Mouse (Mus musculus) MN1 (cell line): ENCODE measurements around the gene Abat.

Experiments used
- DNase-seq: peaks from one replicate; pipeline ENCODE4 v3.0.0-alpha.2; 2016; ENCODE audit warnings: low spot score

Gene Abat

GRCm38 (mm10) chr16:8513236-8513906 is at the start of gene Abat:
Abat (plus strand) TSS chr16:8513429.
- DNase-seq = peak; percentile 96

- no peak for DNase-seq
These were observed 43.1 kb upstream of the Abat start for GRCm38 (mm10) chr16:8470132-8470531.

- peak; percentile 95 for DNase-seq
These were observed 42.4 kb upstream of the Abat start, which contains the start of gene Mettl22 for GRCm38 (mm10) chr16:8470603-8471481. Mettl22 (plus strand) TSS chr16:8470788.

GRCm38 (mm10) chr16:8487396-8488005 is 25.7 kb upstream of the Abat start:
- no peak for DNase-seq

- no peak for DNase-seq
These were observed 23.9 kb upstream of the Abat start for GRCm38 (mm10) chr16:8489340-8489739.

GRCm38 (mm10) chr16:8491743-8492490 is 21.3 kb upstream of the Abat start:
- DNase-seq = no peak

- DNase-seq = peak; percentile 84
These were observed 19.0 kb upstream of the Abat start for GRCm38 (mm10) chr16:8494268-8494667.

- no peak for DNase-seq
These were observed 16.3 kb upstream of the Abat start for GRCm38 (mm10) chr16:8496967-8497366.

- no peak for DNase-seq
These were observed 9.0 kb upstream of the Abat start for GRCm38 (mm10) chr16:8504271-8504670.

GRCm38 (mm10) chr16:8509894-8510293 is 3.3 kb upstream of the Abat start:
- DNase-seq = no peak

- no peak for DNase-seq
These were observed 399 bp upstream of the Abat start for GRCm38 (mm10) chr16:8512830-8513229.

GRCm38 (mm10) chr16:8514180-8514579 is 951 bp downstream of the Abat start:
- DNase-seq = peak; percentile 66

- no peak for DNase-seq
These were observed 7.3 kb downstream of the Abat start for GRCm38 (mm10) chr16:8520525-8520924.

- no peak for DNase-seq
These were observed 8.1 kb downstream of the Abat start for GRCm38 (mm10) chr16:8521322-8521721.

- DNase-seq = peak; percentile 68
These were observed 10.4 kb downstream of the Abat start for GRCm38 (mm10) chr16:8523480-8524144.

GRCm38 (mm10) chr16:8524163-8524847 is 11.1 kb downstream of the Abat start:
- DNase-seq = no peak

GRCm38 (mm10) chr16:8525293-8525692 is 12.1 kb downstream of the Abat start:
- no peak for DNase-seq

- no peak for DNase-seq
These were observed 12.6 kb downstream of the Abat start for GRCm38 (mm10) chr16:8525877-8526276.

- DNase-seq = no peak
These were observed 16.2 kb downstream of the Abat start for GRCm38 (mm10) chr16:8529389-8529788.

GRCm38 (mm10) chr16:8530018-8530417 is 16.8 kb downstream of the Abat start:
- DNase-seq = peak; percentile 75

- no peak for DNase-seq
These were observed 19.2 kb downstream of the Abat start for GRCm38 (mm10) chr16:8532461-8532860.
